Mouse (Mus musculus): ENCODE results near the gene Rab33b. TPM values are rescaled to one million over a fixed set of nuclear protein-coding genes. Genes with fewer than 3 reads are reported as not detected.
A peak's percentile ranks its signal among the peaks of the same experiment; 100 is the strongest.

Rab33b gene
- polyA plus RNA-seq, 1 experiment from 2014 or later = 11.7 TPM

DNA sequence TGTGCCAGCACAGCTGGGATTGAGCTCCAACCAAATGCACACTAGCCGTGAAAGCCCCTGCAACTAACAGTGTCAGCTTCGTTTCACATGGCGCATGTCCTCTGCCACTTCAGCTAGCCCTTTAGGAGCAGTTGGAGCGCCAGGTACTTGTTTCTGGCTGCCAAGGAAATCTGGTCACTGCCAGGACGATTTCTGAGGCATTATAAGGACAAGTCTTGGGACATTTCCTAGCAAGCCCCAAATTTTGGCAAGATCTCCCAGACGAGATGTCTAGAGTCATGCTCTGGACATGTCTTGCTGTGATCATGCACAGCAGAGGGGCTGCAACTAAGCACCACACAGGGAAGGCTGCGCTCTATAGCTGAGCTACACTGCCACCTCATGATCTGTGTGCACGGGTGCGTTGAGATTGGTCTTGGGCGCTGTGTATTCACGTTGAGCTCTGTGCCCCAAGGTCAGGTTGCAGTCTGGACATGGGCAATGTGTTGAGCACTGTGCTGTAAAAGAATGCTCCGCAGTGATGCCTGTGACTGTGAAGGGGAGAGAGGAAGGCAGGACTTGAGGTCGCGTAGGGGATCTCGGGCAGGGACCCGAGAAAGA is 41.6 kb downstream of the Rab33b start:
- WGBS = 84% methylated on average over 16 of the region's 16 CpGs
- Histone ChIP-seq H3K27me3 (ENCODE audit: control insufficient read depth, insufficient read depth, low read length) (no peaks in the 10 kb centered on the region), H3K9me3 (ENCODE audit: control insufficient read depth, low read length) (no peaks in the 10 kb centered on the region), H3K4me2 (replicated peaks; ENCODE audit: low read depth, low read length) (no peak overlapping the region), H3K27ac (ENCODE audit: low read depth, low read length) (no peak overlapping the region), H3K9ac (ENCODE audit: low read depth, low read length) (no peak overlapping the region), H3K4me1 (replicated peaks; ENCODE audit: control insufficient read depth, insufficient read depth, low read length) (no peaks in the 10 kb centered on the region), H3K36me3 (ENCODE audit: control insufficient read depth, insufficient read depth, low read length) (peaks cover 6% of the 10 kb centered on the region), H3K4me3 (ENCODE audit: low read depth, low read length) (no peak overlapping the region)
- DNase-seq (ENCODE audit: low spot score) (no peak), ATAC-seq (ENCODE audit: low FRiP score) (no peak)

- Histone ChIP-seq H3K4me1 (replicated peaks; ENCODE audit: control insufficient read depth, insufficient read depth, low read length) (no peaks in the 10 kb centered on the region), H3K4me2 (replicated peaks; ENCODE audit: low read depth, low read length) (no peak overlapping the region), H3K9me3 (ENCODE audit: control insufficient read depth, low read length) (no peaks in the 10 kb centered on the region), H3K36me3 (ENCODE audit: control insufficient read depth, insufficient read depth, low read length) (peaks cover 6% of the 10 kb centered on the region), H3K4me3 (ENCODE audit: low read depth, low read length) (no peak overlapping the region), H3K27ac (ENCODE audit: low read depth, low read length) (no peak overlapping the region), H3K27me3 (ENCODE audit: control insufficient read depth, insufficient read depth, low read length) (no peaks in the 10 kb centered on the region), H3K9ac (ENCODE audit: low read depth, low read length) (no peak overlapping the region)
- DNase-seq (ENCODE audit: low spot score) = no peak
- WGBS = 94% methylated on average over 13 of the region's 13 CpGs
- ATAC-seq (ENCODE audit: low FRiP score) = no peak
These were observed 43.2 kb downstream of the Rab33b start for GRCm38 (mm10) chr3:51526891-51527290.

DNA sequence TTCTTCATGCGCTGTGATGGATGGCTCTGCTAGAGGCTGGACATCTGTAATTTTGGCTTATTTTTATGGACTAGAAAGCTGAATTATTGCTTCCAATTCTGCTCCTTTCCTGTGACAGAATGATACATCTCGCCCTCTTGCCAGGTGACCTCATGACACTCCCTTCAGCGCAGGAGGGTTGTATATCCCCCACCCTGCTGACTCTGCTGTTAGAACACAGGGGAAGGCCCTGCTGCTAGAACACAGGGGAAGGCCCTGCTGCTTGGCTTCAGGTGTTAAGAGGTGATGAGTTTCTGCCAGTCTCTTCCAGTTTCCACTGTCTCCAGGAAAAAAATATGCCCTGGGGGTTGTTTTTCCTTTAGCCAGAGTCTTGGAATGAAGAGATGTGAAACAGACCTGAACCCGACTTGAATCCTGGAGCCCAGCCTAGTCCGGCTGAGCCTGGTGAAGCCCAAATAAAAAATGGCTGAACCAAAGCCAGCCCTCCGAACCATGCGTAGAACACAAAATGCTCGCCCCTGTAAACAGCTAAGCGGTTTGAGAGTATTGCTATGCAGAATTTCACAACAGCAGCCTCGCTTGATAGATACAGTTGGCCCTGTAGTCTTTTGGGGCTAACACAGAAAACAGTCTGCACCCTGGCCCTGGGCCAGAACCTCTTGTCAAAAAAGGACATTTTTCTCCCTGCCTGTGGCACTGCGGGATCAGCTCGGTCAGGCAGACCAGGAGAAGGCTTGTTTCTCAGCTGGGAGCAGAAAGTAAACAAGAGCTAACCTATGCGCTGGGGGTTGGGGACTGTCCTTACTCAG is 48.0 kb downstream of the Rab33b start:
- WGBS = 88% methylated on average over 13 of the region's 13 CpGs
- no peak overlapping the region for H3K4me2 ChIP-seq (replicated peaks; ENCODE audit: low read depth, low read length)
- no peak for DNase-seq (ENCODE audit: low spot score)
- peaks cover 6% of the 10 kb centered on the region; the same call in 1 of the 2 replicates for H3K36me3 ChIP-seq (ENCODE audit: control insufficient read depth, insufficient read depth, low read length)
- no peak for ATAC-seq (ENCODE audit: low FRiP score)
- H3K9me3 ChIP-seq (ENCODE audit: control insufficient read depth, low read length) = no peaks in the 10 kb centered on the region
- no peaks in the 10 kb centered on the region for H3K4me1 ChIP-seq (replicated peaks; ENCODE audit: control insufficient read depth, insufficient read depth, low read length)
- no peak overlapping the region for H3K27ac ChIP-seq (ENCODE audit: low read depth, low read length)
- H3K9ac ChIP-seq (ENCODE audit: low read depth, low read length) = no peak overlapping the region
- H3K27me3 ChIP-seq (ENCODE audit: control insufficient read depth, insufficient read depth, low read length) = no peaks in the 10 kb centered on the region
- H3K4me3 ChIP-seq (ENCODE audit: low read depth, low read length) = no peak overlapping the region

GRCm38 (mm10) chr3:51532282-51532620 is 48.5 kb downstream of the Rab33b start:
- no peak overlapping the region for H3K4me3 ChIP-seq (ENCODE audit: low read depth, low read length)
- H3K9ac ChIP-seq (ENCODE audit: low read depth, low read length) = no peak overlapping the region
- no peaks in the 10 kb centered on the region for H3K27me3 ChIP-seq (ENCODE audit: control insufficient read depth, insufficient read depth, low read length)
- WGBS = 87% methylated on average over 5 of the region's 5 CpGs
- no peak overlapping the region for H3K27ac ChIP-seq (ENCODE audit: low read depth, low read length)
- H3K9me3 ChIP-seq (ENCODE audit: control insufficient read depth, low read length) = no peaks in the 10 kb centered on the region
- ATAC-seq (ENCODE audit: low FRiP score) (no peak), DNase-seq (ENCODE audit: low spot score) (no peak)
- H3K4me2 ChIP-seq (replicated peaks; ENCODE audit: low read depth, low read length) = no peak overlapping the region
- H3K36me3 ChIP-seq (ENCODE audit: control insufficient read depth, insufficient read depth, low read length) = peaks cover 6% of the 10 kb centered on the region; the same call in 1 of the 2 replicates
- H3K4me1 ChIP-seq (replicated peaks; ENCODE audit: control insufficient read depth, insufficient read depth, low read length) = no peaks in the 10 kb centered on the region

- no peak overlapping the region for H3K27ac ChIP-seq (ENCODE audit: low read depth, low read length)
- H3K36me3 ChIP-seq (ENCODE audit: control insufficient read depth, insufficient read depth, low read length) = peaks cover 9% of the 10 kb centered on the region; the same call in 1 of the 2 replicates
- WGBS = 92% methylated on average over 5 of the region's 5 CpGs
- no peaks in the 10 kb centered on the region for H3K27me3 ChIP-seq (ENCODE audit: control insufficient read depth, insufficient read depth, low read length)
- H3K9me3 ChIP-seq (ENCODE audit: control insufficient read depth, low read length) = no peaks in the 10 kb centered on the region
- no peak for ATAC-seq (ENCODE audit: low FRiP score)
- DNase-seq (ENCODE audit: low spot score) = no peak
- H3K4me2 ChIP-seq (replicated peaks; ENCODE audit: low read depth, low read length) = no peak overlapping the region
- H3K9ac ChIP-seq (ENCODE audit: low read depth, low read length) = no peak overlapping the region
- H3K4me3 ChIP-seq (ENCODE audit: low read depth, low read length) = no peak overlapping the region
- no peaks in the 10 kb centered on the region for H3K4me1 ChIP-seq (replicated peaks; ENCODE audit: control insufficient read depth, insufficient read depth, low read length)
These were observed 49.9 kb downstream of the Rab33b start for GRCm38 (mm10) chr3:51533573-51533972.

DNA sequence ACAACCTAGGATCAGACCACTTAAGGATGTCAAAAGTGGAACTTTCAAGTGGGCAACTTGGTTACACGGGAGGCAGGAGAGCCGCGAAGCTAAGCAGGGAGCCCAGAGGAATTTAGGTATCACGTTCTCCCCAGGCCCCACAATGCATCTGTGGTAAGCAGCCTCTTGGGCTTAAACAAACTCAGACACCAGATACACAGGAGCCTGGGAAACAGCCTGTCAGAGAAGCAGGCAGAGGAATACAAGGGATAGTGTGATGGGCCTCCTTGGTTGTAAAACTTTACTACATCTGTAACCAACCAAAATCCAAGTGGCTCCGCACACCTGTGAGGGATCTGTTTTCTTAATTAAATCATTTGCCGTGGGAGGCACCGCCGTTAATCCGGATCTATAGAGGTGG is 50.3 kb downstream of the Rab33b start:
- DNase-seq (ENCODE audit: low spot score) = no peak
- no peak for ATAC-seq (ENCODE audit: low FRiP score)
- Histone ChIP-seq H3K36me3 (ENCODE audit: control insufficient read depth, insufficient read depth, low read length) (peaks cover 9% of the 10 kb centered on the region; the same call in 1 of the 2 replicates), H3K4me2 (replicated peaks; ENCODE audit: low read depth, low read length) (no peak overlapping the region), H3K4me1 (replicated peaks; ENCODE audit: control insufficient read depth, insufficient read depth, low read length) (no peaks in the 10 kb centered on the region), H3K9me3 (ENCODE audit: control insufficient read depth, low read length) (no peaks in the 10 kb centered on the region), H3K9ac (ENCODE audit: low read depth, low read length) (no peak overlapping the region), H3K27ac (ENCODE audit: low read depth, low read length) (no peak overlapping the region), H3K4me3 (ENCODE audit: low read depth, low read length) (no peak overlapping the region), H3K27me3 (ENCODE audit: control insufficient read depth, insufficient read depth, low read length) (no peaks in the 10 kb centered on the region)
- 88% methylated on average over 9 of the region's 9 CpGs for WGBS

- no peak overlapping the region for H3K27ac ChIP-seq (ENCODE audit: low read depth, low read length)
- peaks cover 10% of the 10 kb centered on the region for H3K36me3 ChIP-seq (ENCODE audit: control insufficient read depth, insufficient read depth, low read length)
- WGBS = 60% methylated on average over 15 of the region's 15 CpGs
- DNase-seq (ENCODE audit: low spot score) (peak; percentile 82), ATAC-seq (ENCODE audit: low FRiP score) (no peak)
- no peaks in the 10 kb centered on the region for H3K4me1 ChIP-seq (replicated peaks; ENCODE audit: control insufficient read depth, insufficient read depth, low read length)
- no peak overlapping the region for H3K9ac ChIP-seq (ENCODE audit: low read depth, low read length)
- no peak overlapping the region for H3K4me2 ChIP-seq (replicated peaks; ENCODE audit: low read depth, low read length)
- H3K27me3 ChIP-seq (ENCODE audit: control insufficient read depth, insufficient read depth, low read length) = no peaks in the 10 kb centered on the region
- no peak overlapping the region for H3K4me3 ChIP-seq (ENCODE audit: low read depth, low read length)
- no peaks in the 10 kb centered on the region for H3K9me3 ChIP-seq (ENCODE audit: control insufficient read depth, low read length)
These were observed 56.1 kb downstream of the Rab33b start for GRCm38 (mm10) chr3:51539567-51540408.

- Histone ChIP-seq H3K9me3 (ENCODE audit: control insufficient read depth, low read length) (no peaks in the 10 kb centered on the region), H3K36me3 (ENCODE audit: control insufficient read depth, insufficient read depth, low read length) (peaks cover 6% of the 10 kb centered on the region), H3K27ac (ENCODE audit: low read depth, low read length) (no peak overlapping the region), H3K4me2 (replicated peaks; ENCODE audit: low read depth, low read length) (no peak overlapping the region), H3K4me3 (ENCODE audit: low read depth, low read length) (no peak overlapping the region), H3K4me1 (replicated peaks; ENCODE audit: control insufficient read depth, insufficient read depth, low read length) (no peaks in the 10 kb centered on the region), H3K27me3 (ENCODE audit: control insufficient read depth, insufficient read depth, low read length) (no peaks in the 10 kb centered on the region), H3K9ac (ENCODE audit: low read depth, low read length) (no peak overlapping the region)
- 98% methylated on average over 9 of the region's 9 CpGs for WGBS
- DNase-seq (ENCODE audit: low spot score) (no peak), ATAC-seq (ENCODE audit: low FRiP score) (no peak)
These were observed 56.9 kb downstream of the Rab33b start for GRCm38 (mm10) chr3:51540659-51541058.

Measured in hindbrain, embryonic 11.5 days (tissue).